In the genomic region with DNA sequence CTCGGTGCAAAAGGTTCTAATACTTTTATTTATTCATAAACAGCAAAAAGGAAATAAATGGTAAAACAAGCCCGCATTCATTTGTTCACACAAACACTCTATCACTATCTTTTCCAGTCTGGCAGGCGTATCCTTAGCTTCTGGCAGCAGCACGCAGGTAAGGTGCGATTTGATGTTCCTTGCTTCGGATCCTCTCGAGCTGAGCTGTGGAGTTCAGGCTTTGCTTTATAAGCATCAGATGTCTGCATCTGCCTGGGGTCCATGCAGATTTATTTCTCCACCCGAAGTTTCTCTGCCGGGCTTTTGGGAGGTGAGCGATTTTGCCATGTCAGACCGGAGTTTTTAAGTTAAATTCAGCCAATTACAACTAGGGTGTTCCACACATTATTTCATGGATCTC, we compare ENCODE assay signal across 33 mouse cellular contexts. TPM values are rescaled to one million over a fixed set of nuclear protein-coding genes. Genes with fewer than 3 reads are reported as not detected.
A peak's percentile ranks its signal among the peaks of the same experiment; 100 is the strongest.
DNase-seq lines count a peak whose midpoint lies in the region; ATAC-seq and TF ChIP-seq lines count a peak whose summit lies in the region.
"Had no signal": no experiment of that assay in that cellular context is flagged by ENCODE, and none has a peak within 500 bp of the region (broad histone marks: within the 10 kb centered on the region; RNA-seq: fewer than 3 reads in every experiment).

No protein-coding gene starts in this region.

- no peak overlapping the region for H3K4me3 ChIP-seq in bone marrow, adult 2 months (replicated peaks; ENCODE audit: control insufficient read depth, low read depth, low read length)
- H3K4me3 ChIP-seq in liver, embryonic 12.5 days, result no peak overlapping the region
- no peak overlapping the region for H3K4me3 ChIP-seq in liver, postnatal 0 days (ENCODE audit: low read depth, low read length)
- H3K4me3 ChIP-seq in hindbrain, embryonic 14.5 days (replicated peaks; ENCODE audit: low read length), result no peak overlapping the region
- H3K4me3 ChIP-seq: embryonic facial prominence, embryonic 12.5 days; forebrain, embryonic 12.5 days; heart, embryonic 10.5 days; heart, embryonic 15.5 days; hindbrain, embryonic 12.5 days; kidney, embryonic 15.5 days; left cerebral cortex, adult 2 months; limb, embryonic 12.5 days; midbrain, embryonic 10.5 days; midbrain, embryonic 15.5 days; neural tube, embryonic 15.5 days; stomach, embryonic 15.5 days had no signal

- no peak for TF ChIP-seq POLR2A in bone marrow, adult 2 months (IDR thresholded peaks at IDR 0.05; ENCODE audit: borderline replicate concordance, control insufficient read depth, low read depth, low read length)

- H3K4me2 ChIP-seq in liver, embryonic 12.5 days, result peak overlapping the region; percentile 36
- H3K4me2 ChIP-seq in liver, postnatal 0 days (ENCODE audit: low read depth, low read length), result peak overlapping the region; percentile 38; the same call in 1 of the 2 replicates
- no peak overlapping the region for H3K4me2 ChIP-seq in hindbrain, embryonic 14.5 days (replicated peaks)
- H3K4me2 ChIP-seq: embryonic facial prominence, embryonic 12.5 days; forebrain, embryonic 12.5 days; heart, embryonic 15.5 days; hindbrain, embryonic 12.5 days; kidney, embryonic 15.5 days; limb, embryonic 12.5 days; midbrain, embryonic 15.5 days; neural tube, embryonic 15.5 days; stomach, embryonic 15.5 days had no signal

- peak; percentile 55 for ATAC-seq in erythroblast, adult 5-6 weeks (replicated peaks; ENCODE audit: low FRiP score, poor library complexity, severe bottlenecking)
- ATAC-seq in liver, embryonic 12.5 days, result peak; percentile 69
- peak; percentile 57 for ATAC-seq in liver, postnatal 0 days
- ATAC-seq in hindbrain, embryonic 14.5 days (ENCODE audit: low FRiP score), result no peak
- ATAC-seq: CD4-positive, CD25-positive, alpha-beta regulatory T cell, adult 4 months; midbrain, embryonic 15.5 days had no signal

- H3K27ac ChIP-seq in bone marrow, adult 2 months (ENCODE audit: control insufficient read depth, insufficient read depth, low read depth, low read length, poor library complexity), result peak overlapping the region; percentile 57
- peak overlapping the region; percentile 82 for H3K27ac ChIP-seq in liver, embryonic 12.5 days
- peak overlapping the region; percentile 62 for H3K27ac ChIP-seq in liver, postnatal 0 days (ENCODE audit: low read depth)
- no peak overlapping the region for H3K27ac ChIP-seq in hindbrain, embryonic 14.5 days
- H3K27ac ChIP-seq: embryonic facial prominence, embryonic 12.5 days; forebrain, embryonic 12.5 days; heart, embryonic 10.5 days; heart, embryonic 15.5 days; hindbrain, embryonic 12.5 days; kidney, embryonic 15.5 days; left cerebral cortex, adult 2 months; limb, embryonic 12.5 days; macrophage; midbrain, embryonic 10.5 days; midbrain, embryonic 15.5 days; neural tube, embryonic 15.5 days; stomach, embryonic 15.5 days had no signal

- no peaks in the 10 kb centered on the region; the same call in 1 of the 2 replicates for H3K4me1 ChIP-seq in bone marrow, adult 2 months (ENCODE audit: control insufficient read depth, insufficient read depth, low read length)
- peaks cover 29% of the 10 kb centered on the region for H3K4me1 ChIP-seq in liver, embryonic 12.5 days
- peaks cover 10% of the 10 kb centered on the region for H3K4me1 ChIP-seq in liver, postnatal 0 days (ENCODE audit: insufficient read depth)
- no peaks in the 10 kb centered on the region for H3K4me1 ChIP-seq in hindbrain, embryonic 14.5 days (replicated peaks; ENCODE audit: control insufficient read depth, insufficient read depth, low read length)
- H3K4me1 ChIP-seq: embryonic facial prominence, embryonic 12.5 days; forebrain, embryonic 12.5 days; hindbrain, embryonic 12.5 days; kidney, embryonic 15.5 days; limb, embryonic 12.5 days; midbrain, embryonic 15.5 days; neural tube, embryonic 15.5 days; stomach, embryonic 15.5 days had no signal

- no peak for TF ChIP-seq CTCF in bone marrow, adult 2 months (IDR thresholded peaks at IDR 0.05; ENCODE audit: control insufficient read depth, insufficient read depth, low read length)
- TF ChIP-seq CTCF in liver, postnatal 0 days (IDR thresholded peaks at IDR 0.05; ENCODE audit: low read depth), result no peak

- H3K9ac ChIP-seq in liver, embryonic 12.5 days, result no peak overlapping the region; the same call in 1 of the 2 replicates
- no peak overlapping the region for H3K9ac ChIP-seq in liver, postnatal 0 days (replicated peaks)
- H3K9ac ChIP-seq in hindbrain, embryonic 14.5 days, result no peak overlapping the region
- H3K9ac ChIP-seq: embryonic facial prominence, embryonic 12.5 days; forebrain, embryonic 12.5 days; heart, embryonic 15.5 days; hindbrain, embryonic 12.5 days; kidney, embryonic 15.5 days; limb, embryonic 12.5 days; midbrain, embryonic 15.5 days; neural tube, embryonic 15.5 days; stomach, embryonic 15.5 days had no signal

- H3K36me3 ChIP-seq in liver, embryonic 12.5 days, result no peaks in the 10 kb centered on the region
- no peaks in the 10 kb centered on the region for H3K36me3 ChIP-seq in liver, postnatal 0 days (replicated peaks; ENCODE audit: insufficient read depth, low read length)
- H3K36me3 ChIP-seq in hindbrain, embryonic 14.5 days (replicated peaks; ENCODE audit: control insufficient read depth, insufficient read depth), result no peaks in the 10 kb centered on the region
- H3K36me3 ChIP-seq: embryonic facial prominence, embryonic 12.5 days; forebrain, embryonic 12.5 days; heart, embryonic 10.5 days; heart, embryonic 15.5 days; hindbrain, embryonic 12.5 days; kidney, embryonic 15.5 days; limb, embryonic 12.5 days; midbrain, embryonic 10.5 days; midbrain, embryonic 15.5 days; neural tube, embryonic 15.5 days; stomach, embryonic 15.5 days had no signal

- H3K9me3 ChIP-seq in liver, embryonic 12.5 days (replicated peaks), result no peaks in the 10 kb centered on the region
- no peaks in the 10 kb centered on the region for H3K9me3 ChIP-seq in liver, postnatal 0 days (ENCODE audit: low read length)
- no peaks in the 10 kb centered on the region for H3K9me3 ChIP-seq in hindbrain, embryonic 14.5 days (ENCODE audit: control insufficient read depth, low read length)
- H3K9me3 ChIP-seq: embryonic facial prominence, embryonic 12.5 days; forebrain, embryonic 12.5 days; heart, embryonic 10.5 days; heart, embryonic 15.5 days; hindbrain, embryonic 12.5 days; kidney, embryonic 15.5 days; limb, embryonic 12.5 days; midbrain, embryonic 10.5 days; midbrain, embryonic 15.5 days; neural tube, embryonic 15.5 days; stomach, embryonic 15.5 days had no signal

- WGBS in bone marrow, adult 2 months, result 60% methylated on average over 11 of the region's 11 CpGs
- WGBS in liver, embryonic 12.5 days (ENCODE audit: insufficient replicate concordance), result 36% methylated on average over 11 of the region's 11 CpGs
- WGBS in liver, postnatal 0 days (ENCODE audit: insufficient replicate concordance), result 41% methylated on average over 11 of the region's 11 CpGs
- WGBS in hindbrain, embryonic 14.5 days, result 86% methylated on average over 11 of the region's 11 CpGs

- H3K27me3 ChIP-seq in liver, embryonic 12.5 days (replicated peaks), result no peaks in the 10 kb centered on the region
- no peaks in the 10 kb centered on the region for H3K27me3 ChIP-seq in liver, postnatal 0 days (ENCODE audit: insufficient read depth, low read length)
- H3K27me3 ChIP-seq in hindbrain, embryonic 14.5 days (ENCODE audit: control insufficient read depth, insufficient read depth, low read length), result no peaks in the 10 kb centered on the region
- H3K27me3 ChIP-seq: embryonic facial prominence, embryonic 12.5 days; forebrain, embryonic 12.5 days; heart, embryonic 15.5 days; hindbrain, embryonic 12.5 days; kidney, embryonic 15.5 days; limb, embryonic 12.5 days; midbrain, embryonic 15.5 days; neural tube, embryonic 15.5 days; stomach, embryonic 15.5 days had no signal

- TF ChIP-seq EP300 in liver, postnatal 0 days (IDR thresholded peaks at IDR 0.05; ENCODE audit: low read depth), result no peak

- peak; percentile 14 for DNase-seq in liver, postnatal 0 days
- no peak for DNase-seq in adrenal gland, postnatal 36 days
- DNase-seq in hindbrain, embryonic 14.5 days (ENCODE audit: low spot score), result no peak
- DNase-seq in heart, adult 9 months (ENCODE audit: low spot score in 2 of 2), result no peak
- DNase-seq: adrenal gland, postnatal 25 days; cerebellum, adult 8-10 months; cerebellum, postnatal 36 days; embryo, embryonic 11 days; gastrocnemius, postnatal 10 days; heart, postnatal 36 days; kidney, adult 11 months; kidney, postnatal 25 days; lung, adult 18-20 months; retina, postnatal 1 day; right cerebral cortex, postnatal 14 days; thymus, postnatal 14 days had no signal

RNA-seq across cellular contexts. Expression of gene Ccr5, which starts 16.3 kb away (rescaled TPM):
- 0.77 TPM in 1 of 2 replicates, not detected in the other for polyA plus RNA-seq in bone marrow, adult 2 months (2011; ENCODE audit: insufficient read depth, insufficient read length, low replicate concordance, missing spikeins)
- 0.42 TPM in 1 of 2 replicates, not detected in the other for total RNA-seq in erythroblast, adult 5-6 weeks (2015; ENCODE audit: low replicate concordance)
- total RNA-seq in erythroblast, adult 5-6 weeks (2017; ENCODE audit: low replicate concordance), result 0.26 and 0.42 TPM in 2 replicates
- polyA plus RNA-seq in liver, embryonic 12.5 days (2016; fragmentation: Nextera tagmentation; extraction: Ambion mirVana), result 1.6 TPM in 2 replicates
- 4.7 and 5.0 TPM in 2 replicates for polyA plus RNA-seq in liver, postnatal 0 days (2015; fragmentation: Nextera tagmentation; extraction: Ambion mirVana)
- total RNA-seq in adrenal gland, postnatal 36 days (2021), result 1 to 10 TPM; 3.3 to 3.5 TPM
- polyA plus RNA-seq in hindbrain, embryonic 14.5 days (2014; fragmentation: Nextera tagmentation; extraction: Ambion mirVana), result 0.93 and 1.5 TPM in 2 replicates

RNA-seq across cellular contexts. Expression of gene Ccr2, which starts 35.9 kb away (rescaled TPM):
- 10.1 and 21.5 TPM in 2 replicates for polyA plus RNA-seq in bone marrow, adult 2 months (2011; ENCODE audit: insufficient read depth, insufficient read length, low replicate concordance, missing spikeins)
- total RNA-seq in erythroblast, adult 5-6 weeks (2015; ENCODE audit: low replicate concordance), result 71.1 and 79.2 TPM in 2 replicates
- 65.7 and 81.8 TPM in 2 replicates for total RNA-seq in erythroblast, adult 5-6 weeks (2017; ENCODE audit: low replicate concordance)
- polyA plus RNA-seq in liver, embryonic 12.5 days (2016; fragmentation: Nextera tagmentation; extraction: Ambion mirVana), result 1.9 TPM in 2 replicates
- 4.9 and 5.0 TPM in 2 replicates for polyA plus RNA-seq in liver, postnatal 0 days (2015; fragmentation: Nextera tagmentation; extraction: Ambion mirVana)
- 1 to 10 TPM; 1.7 to 2.1 TPM for total RNA-seq in adrenal gland, postnatal 36 days (2021)
- 0.31 and 0.33 TPM in 2 replicates for polyA plus RNA-seq in hindbrain, embryonic 14.5 days (2014; fragmentation: Nextera tagmentation; extraction: Ambion mirVana)
